Mouse (Mus musculus) megakaryocyte, embryonic 14.5 days (primary cell): ENCODE data around the gene Sirt4. TPM values are rescaled to one million over a fixed set of nuclear protein-coding genes. Genes with fewer than 3 reads are reported as not detected.

ENCODE experiments used
- H3K27me3 ChIP-seq: replicated peaks from 2 replicates; pipeline ENCODE3; 2012; ENCODE audit warnings: inconsistent platforms
- H3K36me3 ChIP-seq: replicated peaks from 2 replicates; pipeline ENCODE3; 2012; ENCODE audit warnings: low read length, inconsistent platforms, mixed read lengths
- H3K4me1 ChIP-seq: 2 replicates; pipeline ENCODE4 v1.6.1; 2012; ENCODE audit warnings: inconsistent platforms
- H3K4me3 ChIP-seq: replicated peaks from 2 replicates; pipeline ENCODE3; 2012; ENCODE audit warnings: moderate library complexity, mild to moderate bottlenecking, inconsistent platforms
- H3K9me3 ChIP-seq: 2 replicates; pipeline ENCODE4 v1.6.1; 2012; ENCODE audit warnings: inconsistent platforms
- FLI1 ChIP-seq: IDR thresholded peaks from 2 replicates; pipeline ENCODE4 v1.6.1; 2012; ENCODE audit warnings: low read length, inconsistent platforms, mixed read lengths
- GATA1 ChIP-seq: IDR thresholded peaks from 3 replicates; pipeline ENCODE4 v1.6.1; 2012; ENCODE audit warnings: mixed read lengths, low read length, inconsistent platforms, borderline replicate concordance
- polyA plus RNA-seq: library from polyadenylated mRNA; stranded (reverse); fragments of >175 nt; gene quantifications from 2 replicates; pipeline ENCODE4 v1.2.3, GENCODE M21; 2012; ENCODE audit warnings: low replicate concordance; ENCODE audit not compliant: insufficient read depth

The Sirt4 gene
- polyA plus RNA-seq, 1 experiment: 3.1 TPM

DNA sequence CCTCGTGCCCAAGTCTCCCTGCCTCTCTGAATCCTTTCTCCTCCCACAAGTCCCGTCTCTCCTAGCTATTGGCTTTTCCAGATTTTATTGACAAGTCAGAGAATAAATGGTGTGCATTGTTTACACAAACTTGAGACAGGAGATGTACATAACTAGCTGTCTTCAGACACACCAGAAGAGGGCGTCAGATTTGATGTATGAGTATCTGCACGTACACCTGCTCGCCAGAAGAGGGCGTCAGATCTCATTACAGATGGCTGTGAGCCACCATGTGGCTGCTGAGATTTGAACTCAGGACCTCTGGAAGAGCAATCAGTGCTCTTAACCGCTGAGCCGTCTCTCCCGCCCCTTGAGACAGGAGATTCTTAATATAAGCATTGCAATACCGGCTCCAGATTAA is 11.3 kb downstream of the Sirt4 start:
- no peak overlapping the region for H3K4me3 ChIP-seq
- peaks cover 27% of the 10 kb centered on the region for H3K27me3 ChIP-seq
- H3K9me3 ChIP-seq: no peaks in the 10 kb centered on the region
- peaks cover 18% of the 10 kb centered on the region for H3K36me3 ChIP-seq
- TF ChIP-seq GATA1: no peak
- TF ChIP-seq FLI1: no peak
- peaks cover 32% of the 10 kb centered on the region for H3K4me1 ChIP-seq

DNA sequence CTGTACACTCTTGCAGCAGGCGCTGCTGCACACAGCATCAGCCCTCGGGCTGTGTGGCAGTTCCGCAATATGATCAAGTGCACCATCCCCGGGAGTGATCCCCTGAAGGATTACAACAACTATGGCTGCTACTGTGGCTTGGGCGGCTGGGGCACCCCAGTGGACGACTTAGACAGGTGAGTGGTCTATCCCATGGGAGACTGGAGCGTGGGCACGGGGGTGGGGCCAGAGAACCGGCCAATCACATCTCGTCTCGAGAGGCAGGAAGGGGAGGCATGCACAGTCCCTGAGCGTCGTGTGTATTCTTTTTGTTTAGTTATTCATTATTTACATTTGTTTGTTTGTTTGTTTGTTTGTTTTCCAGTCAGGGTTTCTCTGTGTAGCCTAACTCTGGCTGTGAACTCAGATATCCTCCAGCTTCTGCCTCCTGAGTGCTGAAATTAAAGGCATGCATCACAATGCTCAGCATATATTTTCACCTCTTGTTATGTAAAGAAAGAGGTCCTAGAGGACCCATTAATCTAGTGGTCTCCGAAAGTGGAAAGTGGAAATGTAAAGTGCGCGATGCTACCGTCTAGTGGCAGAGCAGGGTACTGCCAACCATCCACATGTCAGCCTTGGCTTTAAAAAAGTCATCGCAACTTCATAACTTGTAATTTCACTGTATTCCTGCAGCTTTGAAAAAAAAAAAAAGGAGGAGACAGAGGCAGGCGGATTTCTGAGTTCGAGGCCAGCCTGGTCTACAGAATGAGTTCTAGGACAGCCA is 13.6 kb downstream of the Sirt4 start:
- H3K36me3 ChIP-seq: no peaks in the 10 kb centered on the region
- peaks cover 35% of the 10 kb centered on the region for H3K4me1 ChIP-seq
- no peaks in the 10 kb centered on the region for H3K9me3 ChIP-seq
- peaks cover 42% of the 10 kb centered on the region for H3K27me3 ChIP-seq
- peak overlapping the region; percentile 82 for H3K4me3 ChIP-seq
- TF ChIP-seq FLI1 (no peak), GATA1 (no peak)

DNA sequence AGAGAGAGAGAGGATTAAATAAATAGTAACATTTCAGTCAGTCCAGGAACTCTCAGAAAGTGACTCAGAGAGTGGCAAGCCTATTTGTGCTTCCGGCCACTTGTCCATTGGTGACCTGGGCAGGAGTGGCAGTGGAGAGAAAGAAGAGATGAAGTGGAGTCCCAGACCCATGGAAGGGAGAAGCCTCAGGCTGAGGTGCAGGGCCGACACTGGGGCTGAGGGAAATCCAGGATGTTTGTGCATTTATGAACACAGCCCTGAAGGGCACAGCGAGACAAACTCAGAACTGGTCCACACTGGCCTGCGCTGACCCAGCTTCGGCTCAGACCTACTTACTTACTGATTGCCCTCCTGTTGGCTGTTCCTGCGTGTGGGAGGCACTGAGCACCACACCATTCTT is 14.7 kb downstream of the Sirt4 start:
- Histone ChIP-seq H3K4me1 (peaks cover 32% of the 10 kb centered on the region), H3K27me3 (peaks cover 42% of the 10 kb centered on the region)

DNA sequence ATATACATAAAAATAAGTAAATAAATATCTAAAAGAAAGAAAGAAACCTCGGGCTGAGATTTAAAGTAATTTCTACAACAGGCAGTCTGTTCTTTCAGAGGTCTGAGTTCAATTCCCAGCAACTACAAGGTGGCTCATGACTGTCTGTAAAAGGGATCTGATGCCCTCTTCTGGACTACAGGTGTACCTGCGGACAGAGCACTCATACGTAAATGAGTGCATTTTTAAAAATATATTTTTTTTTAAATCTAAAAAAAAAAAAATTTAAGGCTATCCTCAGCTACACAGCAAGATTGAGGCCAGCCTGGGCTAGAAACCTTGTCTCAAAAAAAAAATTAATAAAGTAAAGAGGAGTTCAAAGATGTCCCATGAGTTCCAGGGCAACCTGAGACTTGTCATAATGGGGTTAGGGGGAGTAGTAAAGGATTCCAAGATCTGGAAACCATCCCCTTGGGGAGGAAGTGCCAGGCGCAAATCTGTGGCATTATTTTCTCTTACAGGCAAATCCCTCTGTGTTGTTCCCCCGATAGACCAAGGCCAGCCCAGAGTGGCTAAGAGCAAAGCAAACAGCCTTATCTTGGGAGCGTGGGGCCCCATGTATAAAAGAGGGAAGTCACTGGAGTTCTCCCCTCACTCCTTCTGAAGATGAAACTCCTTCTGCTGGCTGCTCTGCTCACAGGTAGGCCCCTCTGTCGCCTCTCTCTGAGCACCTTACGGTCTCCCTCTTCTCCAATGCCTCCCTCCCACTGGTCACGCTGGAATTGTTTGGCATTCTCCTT is 18.7 kb downstream of the Sirt4 start, which contains the start of gene Pla2g1b:
Gene Pla2g1b, plus strand, starts transcription at position 621 of the 779 bp plus-strand sequence.
- TF ChIP-seq GATA1 (no peak), FLI1 (no peak)
- H3K27me3 ChIP-seq: peaks cover 46% of the 10 kb centered on the region
- H3K9me3 ChIP-seq: no peaks in the 10 kb centered on the region
- H3K36me3 ChIP-seq: no peaks in the 10 kb centered on the region
- no peak within 1 kb of the TSS for H3K4me3 ChIP-seq
- peaks cover 15% of the 10 kb centered on the region for H3K4me1 ChIP-seq

More for the DNA sequence above, 14.7 kb downstream of the Sirt4 start:
- Histone ChIP-seq H3K36me3 (no peaks in the 10 kb centered on the region), H3K4me3 (no peak overlapping the region), H3K9me3 (no peaks in the 10 kb centered on the region)
- no peak for TF ChIP-seq GATA1
- TF ChIP-seq FLI1: no peak

DNA sequence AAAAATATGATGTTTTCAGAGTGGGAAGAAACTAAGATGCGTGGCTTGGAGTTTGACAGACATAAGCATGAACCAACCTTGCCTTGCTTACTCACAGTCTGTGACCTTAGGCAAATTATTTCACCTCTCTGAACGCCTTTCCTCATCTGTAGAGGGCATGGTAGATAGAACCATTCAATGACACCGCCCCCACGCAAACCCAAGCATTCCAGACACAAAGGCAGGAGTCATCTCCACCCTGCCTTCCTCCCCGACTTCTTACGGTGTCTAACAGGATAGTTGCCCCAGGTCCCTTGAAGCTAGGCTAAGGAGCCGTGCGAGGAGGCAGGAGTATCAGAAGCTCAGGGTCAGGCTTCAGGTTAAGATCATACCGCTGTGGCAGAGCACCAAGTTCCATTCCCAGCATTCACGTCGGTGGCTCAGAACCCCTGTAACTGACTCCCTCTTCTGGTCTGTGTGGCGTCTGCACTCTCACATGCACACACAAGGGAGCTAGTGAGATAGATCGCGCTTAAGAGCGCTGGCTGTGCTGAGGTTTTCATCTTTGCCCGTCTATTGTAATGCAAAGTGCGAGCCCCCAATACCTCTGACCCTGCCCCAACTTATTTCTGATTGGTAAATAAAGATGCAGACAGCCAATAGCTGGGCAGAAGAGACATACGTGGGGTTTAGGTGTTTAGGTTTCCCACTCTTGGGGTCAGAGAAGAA is 20.0 kb downstream of the Sirt4 start:
- peaks cover 10% of the 10 kb centered on the region for H3K4me1 ChIP-seq
- H3K36me3 ChIP-seq: no peaks in the 10 kb centered on the region
- peaks cover 46% of the 10 kb centered on the region for H3K27me3 ChIP-seq
- no peaks in the 10 kb centered on the region for H3K9me3 ChIP-seq
- no peak overlapping the region for H3K4me3 ChIP-seq
- no peak for TF ChIP-seq GATA1

DNA sequence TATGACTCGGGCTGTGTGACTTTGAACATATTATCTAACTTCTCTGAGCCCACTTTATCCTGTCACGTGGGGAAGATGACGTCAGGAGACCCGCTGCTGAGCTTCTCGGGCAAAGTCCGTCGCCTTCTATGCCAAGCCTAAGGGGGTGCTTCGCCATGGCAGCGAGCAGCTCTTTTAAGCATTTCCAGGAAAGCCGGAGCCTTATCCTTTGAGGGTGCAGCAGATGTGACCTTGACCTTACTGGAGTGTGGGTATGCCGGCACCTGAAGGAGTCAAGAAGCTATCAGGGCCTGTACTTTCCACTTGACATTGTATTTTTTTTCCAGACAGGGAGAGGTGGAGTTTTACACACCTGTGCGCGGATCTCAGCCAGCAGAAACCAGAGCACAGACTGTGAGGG is 25.6 kb downstream of the Sirt4 start:
- H3K9me3 ChIP-seq: no peaks in the 10 kb centered on the region
- H3K36me3 ChIP-seq: no peaks in the 10 kb centered on the region
- no peak overlapping the region for H3K4me3 ChIP-seq
- no peak for TF ChIP-seq GATA1
- TF ChIP-seq FLI1: no peak
- peaks cover 4% of the 10 kb centered on the region; the same call in 1 of the 2 replicates for H3K4me1 ChIP-seq
- peaks cover 50% of the 10 kb centered on the region for H3K27me3 ChIP-seq

DNA sequence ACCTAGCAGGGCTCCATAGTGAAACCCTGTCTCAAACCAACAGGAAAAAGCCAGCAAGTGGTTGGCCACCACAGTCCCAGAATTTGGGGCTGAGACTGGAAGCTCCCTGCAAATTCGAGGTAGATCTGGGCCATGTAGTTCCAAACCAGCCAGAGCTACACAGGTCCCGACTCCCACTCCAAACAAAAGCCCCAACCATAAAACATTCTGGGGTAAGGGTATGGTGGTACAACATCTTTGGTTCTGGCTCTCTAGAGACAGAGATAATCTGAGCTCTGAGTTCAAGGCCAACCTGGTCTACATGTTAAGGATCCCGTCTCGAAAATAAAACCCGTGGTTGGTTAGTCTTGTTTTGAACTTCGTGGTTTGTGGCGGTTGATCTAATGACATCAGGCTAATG is 28.7 kb downstream of the Sirt4 start:
- no peak for TF ChIP-seq FLI1
- no peak for TF ChIP-seq GATA1
- no peak overlapping the region for H3K4me3 ChIP-seq
- peaks cover 11% of the 10 kb centered on the region for H3K4me1 ChIP-seq
- no peaks in the 10 kb centered on the region for H3K36me3 ChIP-seq
- peaks cover 63% of the 10 kb centered on the region for H3K27me3 ChIP-seq
- no peaks in the 10 kb centered on the region for H3K9me3 ChIP-seq

DNA sequence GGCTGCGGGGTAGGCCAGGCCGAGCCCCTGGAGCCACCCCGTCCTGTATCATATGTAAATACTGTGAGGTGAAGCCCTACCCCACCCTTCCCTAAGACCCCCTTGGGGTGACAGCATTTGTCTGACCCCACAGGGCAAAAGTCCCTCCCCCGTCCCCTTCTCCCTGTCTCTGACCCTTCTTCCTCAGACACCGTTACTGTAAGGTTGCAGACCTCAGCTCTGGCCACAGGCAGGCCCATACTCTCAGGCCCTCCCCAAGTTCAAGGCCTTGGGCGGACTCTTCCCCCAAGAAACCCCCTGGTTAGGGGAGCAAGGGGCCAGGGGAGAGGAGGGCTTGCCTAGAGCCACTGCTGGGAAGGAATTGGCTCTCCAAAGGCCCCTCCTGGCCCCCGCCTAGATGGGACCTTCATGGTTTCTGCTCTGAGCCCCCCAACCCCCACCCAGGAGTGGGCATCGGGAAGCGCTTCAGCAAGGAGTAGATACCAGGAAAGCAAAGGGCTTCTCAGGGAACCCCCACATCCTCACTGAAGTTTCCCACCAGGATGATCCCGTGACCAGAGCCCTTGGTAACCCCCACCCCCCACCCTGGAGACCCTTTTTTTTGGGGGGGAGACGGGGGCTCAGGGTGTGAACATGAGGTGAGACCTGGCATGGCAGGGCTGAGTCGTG is 30.0 kb downstream of the Sirt4 start:
- no peaks in the 10 kb centered on the region for H3K36me3 ChIP-seq
- no peak for TF ChIP-seq GATA1
- TF ChIP-seq FLI1: no peak
- H3K27me3 ChIP-seq: peaks cover 60% of the 10 kb centered on the region
- no peaks in the 10 kb centered on the region for H3K9me3 ChIP-seq
- H3K4me3 ChIP-seq: no peak overlapping the region
- peaks cover 10% of the 10 kb centered on the region for H3K4me1 ChIP-seq

DNA sequence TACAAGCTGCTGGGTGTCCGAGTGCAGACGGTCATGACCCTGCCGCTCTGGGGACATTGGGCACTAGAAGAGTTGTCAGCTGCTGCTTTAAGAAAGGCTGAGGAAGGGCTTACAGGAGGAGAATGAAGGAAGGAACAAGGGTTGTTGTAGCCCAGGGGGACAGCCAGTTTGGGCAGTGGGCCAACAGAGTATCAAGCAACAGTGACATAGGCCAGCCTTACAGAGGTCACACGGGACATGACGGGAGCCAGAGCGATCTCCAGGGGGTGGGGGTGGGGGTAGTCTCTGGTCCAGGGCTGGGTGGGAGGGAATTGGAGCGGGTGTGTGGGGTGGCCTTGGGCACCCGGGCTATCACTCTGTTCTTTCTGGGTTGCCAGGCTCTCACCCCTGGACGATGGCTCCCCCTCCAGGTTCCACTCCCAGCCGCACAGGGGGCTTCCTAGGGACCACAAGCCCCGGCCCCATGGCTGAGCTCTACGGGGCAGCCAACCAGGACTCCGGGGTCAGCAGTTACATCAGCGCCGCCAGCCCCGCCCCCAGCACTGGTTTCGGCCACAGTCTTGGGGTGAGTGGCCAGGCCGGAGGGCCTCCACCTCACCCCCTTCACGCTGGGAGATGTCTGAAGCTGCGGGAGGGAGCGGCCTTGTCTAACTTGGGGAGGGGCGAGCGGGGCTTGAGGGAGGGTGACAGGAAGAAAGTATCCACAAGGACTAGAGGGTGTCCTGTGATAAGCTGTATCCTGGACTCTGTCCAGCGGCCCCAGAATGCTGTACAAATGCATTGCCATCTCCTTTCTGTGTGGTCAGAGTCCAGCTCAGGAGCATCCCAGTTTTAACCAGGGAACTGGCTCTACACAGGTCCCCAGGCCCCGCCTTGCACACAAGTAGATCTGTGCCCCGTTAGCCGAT is 33.9 kb downstream of the Sirt4 start:
- Histone ChIP-seq H3K4me3 (no peak overlapping the region), H3K9me3 (no peaks in the 10 kb centered on the region), H3K27me3 (peaks cover 56% of the 10 kb centered on the region), H3K4me1 (peaks cover 10% of the 10 kb centered on the region), H3K36me3 (no peaks in the 10 kb centered on the region)
- TF ChIP-seq FLI1 (no peak), GATA1 (no peak)
